Comparison of ENCODE assay signal across 9 mouse cellular contexts in the genomic region with DNA sequence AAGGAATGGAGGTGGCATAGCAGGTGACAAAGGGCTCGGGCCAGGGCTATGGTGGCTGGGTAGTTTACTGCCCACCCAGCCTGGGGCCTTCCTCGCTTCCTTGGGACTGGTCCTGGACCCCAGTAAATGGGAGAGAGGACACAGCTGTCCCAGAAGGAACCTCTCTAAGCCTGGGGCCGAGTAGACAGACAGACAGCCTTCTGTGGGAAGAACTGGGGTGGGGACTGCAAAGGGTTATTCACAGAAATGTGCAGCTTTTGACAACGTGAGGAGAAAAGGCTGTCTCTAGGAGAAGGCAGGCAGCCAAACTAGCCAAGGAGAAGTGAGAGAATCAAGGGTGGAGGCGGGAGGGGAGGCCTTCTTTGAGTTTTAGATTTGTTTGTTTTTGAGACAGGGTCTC. TPM values are rescaled to one million over a fixed set of nuclear protein-coding genes. Genes with fewer than 3 reads are reported as not detected.
DNase-seq lines count a peak whose midpoint lies in the region; ATAC-seq lines count a peak whose summit lies in the region.
"Had no signal": no experiment of that assay in that cellular context is flagged by ENCODE, and none has a peak within 500 bp of the region (broad histone marks: within the 10 kb centered on the region; RNA-seq: fewer than 3 reads in every experiment).

No protein-coding gene starts in this region.

- 48% methylated on average over 5 of the region's 5 CpGs for WGBS in kidney, embryonic 16.5 days
- WGBS in embryonic facial prominence, embryonic 12.5 days: 40% methylated on average over 5 of the region's 5 CpGs
- 62% methylated on average over 5 of the region's 5 CpGs for WGBS in hindbrain, embryonic 16.5 days

- no peak overlapping the region for H3K4me2 ChIP-seq in kidney, embryonic 16.5 days (replicated peaks; ENCODE audit: low read depth, low read length)
- H3K4me2 ChIP-seq in embryonic facial prominence, embryonic 12.5 days (replicated peaks): 0 out of 2 replicates have a peak overlapping the region, but pooled peaks have one; percentile 82
- H3K4me2 ChIP-seq in hindbrain, embryonic 16.5 days (ENCODE audit: low read length): no peak overlapping the region

- intact Hi-C loops in left cerebral cortex, postnatal 4 days (cut with DNase I): no loop called here

- peak overlapping the region; percentile 58 for H3K9ac ChIP-seq in kidney, embryonic 16.5 days (replicated peaks; ENCODE audit: low read length)
- no peak overlapping the region for H3K9ac ChIP-seq in embryonic facial prominence, embryonic 12.5 days
- no peak overlapping the region for H3K9ac ChIP-seq in hindbrain, embryonic 16.5 days (ENCODE audit: low read depth, low read length)

- peaks cover 60% of the 10 kb centered on the region for H3K4me1 ChIP-seq in kidney, embryonic 16.5 days (ENCODE audit: insufficient read depth, low read length)
- H3K4me1 ChIP-seq in embryonic facial prominence, embryonic 12.5 days: peaks cover 52% of the 10 kb centered on the region
- peaks cover 4% of the 10 kb centered on the region; the same call in 1 of the 2 replicates for H3K4me1 ChIP-seq in hindbrain, embryonic 16.5 days (ENCODE audit: control insufficient read depth, insufficient read depth, low read depth, low read length)

- DNase-seq in kidney, postnatal 36 days: no peak
- peak; percentile 47 to 53 for DNase-seq in lung, postnatal 4 days
- DNase-seq in embryo, embryonic 11 days: no peak
- DNase-seq in thymus, postnatal 14 days: no peak
- no peak for DNase-seq in left cerebral cortex, postnatal 4 days

- H3K27me3 ChIP-seq in kidney, embryonic 16.5 days (ENCODE audit: insufficient read depth, low read length): no peaks in the 10 kb centered on the region
- H3K27me3 ChIP-seq in embryonic facial prominence, embryonic 12.5 days: no peaks in the 10 kb centered on the region
- peaks cover 7% of the 10 kb centered on the region for H3K27me3 ChIP-seq in hindbrain, embryonic 16.5 days (replicated peaks; ENCODE audit: control insufficient read depth, insufficient read depth, low read length)

- no peaks in the 10 kb centered on the region for H3K9me3 ChIP-seq in kidney, embryonic 16.5 days (ENCODE audit: low read length)
- H3K9me3 ChIP-seq in embryonic facial prominence, embryonic 12.5 days: no peaks in the 10 kb centered on the region
- no peaks in the 10 kb centered on the region for H3K9me3 ChIP-seq in hindbrain, embryonic 16.5 days (ENCODE audit: control insufficient read depth, low read length)
- H3K9me3 ChIP-seq: G1E had no signal

- ATAC-seq in kidney, embryonic 16.5 days (ENCODE audit: low FRiP score, low TSS enrichment): peak; percentile 57
- ATAC-seq in embryonic facial prominence, embryonic 12.5 days (ENCODE audit: insufficient number of reproducible peaks, insufficient read depth, low FRiP score, low TSS enrichment): no peak
- no peak for ATAC-seq in hindbrain, embryonic 16.5 days

- peak overlapping the region; percentile 98 for H3K27ac ChIP-seq in kidney, embryonic 16.5 days (ENCODE audit: low read length)
- H3K27ac ChIP-seq in embryonic facial prominence, embryonic 12.5 days: peak overlapping the region; percentile 96
- H3K27ac ChIP-seq in hindbrain, embryonic 16.5 days (ENCODE audit: low read depth, low read length): 0 out of 2 replicates have a peak overlapping the region, but pooled peaks have one; percentile 37

- H3K4me3 ChIP-seq in kidney, embryonic 16.5 days (ENCODE audit: low read length): no peak overlapping the region
- H3K4me3 ChIP-seq in embryonic facial prominence, embryonic 12.5 days: no peak overlapping the region
- no peak overlapping the region for H3K4me3 ChIP-seq in hindbrain, embryonic 16.5 days (ENCODE audit: low read length)

- peaks cover 7% of the 10 kb centered on the region; the same call in 1 of the 2 replicates for H3K36me3 ChIP-seq in kidney, embryonic 16.5 days (ENCODE audit: insufficient read depth, low read length)
- peaks cover 20% of the 10 kb centered on the region for H3K36me3 ChIP-seq in embryonic facial prominence, embryonic 12.5 days
- no peaks in the 10 kb centered on the region for H3K36me3 ChIP-seq in hindbrain, embryonic 16.5 days (ENCODE audit: control insufficient read depth, insufficient read depth, low read length)
- H3K36me3 ChIP-seq: G1E had no signal

RNA-seq across cellular contexts. Expression of a gene that starts 6.5 kb away (rescaled TPM):
- 40.8 and 49.3 TPM in 2 replicates for polyA plus RNA-seq in kidney, embryonic 16.5 days (2015; fragmentation: Nextera tagmentation; extraction: Ambion mirVana)
- polyA plus RNA-seq in embryonic facial prominence, embryonic 12.5 days (2016; fragmentation: Nextera tagmentation; extraction: Ambion mirVana): 76.3 and 83.4 TPM in 2 replicates
- 4.5 and 8.4 TPM in 2 replicates for polyA plus RNA-seq in hindbrain, embryonic 16.5 days (2015; fragmentation: Nextera tagmentation; extraction: Ambion mirVana)
- total RNA-seq in left cerebral cortex, postnatal 4 days (2021): 1 to 10 TPM; 1.1 to 1.3 TPM
- total RNA-seq: G1E had no signal
- polyA plus RNA-seq: G1E had no signal

RNA-seq across cellular contexts. Expression of a gene that starts 51.8 kb away (rescaled TPM):
- 18.3 and 21.2 TPM in 2 replicates for polyA plus RNA-seq in kidney, embryonic 16.5 days (2015; fragmentation: Nextera tagmentation; extraction: Ambion mirVana)
- 14.3 and 16.3 TPM in 2 replicates for polyA plus RNA-seq in embryonic facial prominence, embryonic 12.5 days (2016; fragmentation: Nextera tagmentation; extraction: Ambion mirVana)
- 30.5 and 33.6 TPM in 2 replicates for polyA plus RNA-seq in hindbrain, embryonic 16.5 days (2015; fragmentation: Nextera tagmentation; extraction: Ambion mirVana)
- total RNA-seq in left cerebral cortex, postnatal 4 days (2021): 10 to 100 TPM; 53.5 to 58.1 TPM

RNA-seq across cellular contexts. Expression of a gene that starts 52.0 kb away (rescaled TPM):
- polyA plus RNA-seq in kidney, embryonic 16.5 days (2015; fragmentation: Nextera tagmentation; extraction: Ambion mirVana): 104 and 108 TPM in 2 replicates
- polyA plus RNA-seq in embryonic facial prominence, embryonic 12.5 days (2016; fragmentation: Nextera tagmentation; extraction: Ambion mirVana): 94.4 and 96.9 TPM in 2 replicates
- 112 and 115 TPM in 2 replicates for polyA plus RNA-seq in hindbrain, embryonic 16.5 days (2015; fragmentation: Nextera tagmentation; extraction: Ambion mirVana)
- 10 to 100 TPM; 36.6 to 40.0 TPM for total RNA-seq in left cerebral cortex, postnatal 4 days (2021)

Comparison
In these comparisons a context has a peak if more than half of its experiments do, and no peak if none do; other contexts are left out.
1. H3K27ac ChIP-seq: peak in every context shown above with its lines; median percentile 98 in kidney, embryonic 16.5 days; 96 in embryonic facial prominence, embryonic 12.5 days; 37 in hindbrain, embryonic 16.5 days.
2. DNase-seq: peak in lung, postnatal 4 days (2 of 2); none in kidney, postnatal 36 days (0 of 2), embryo, embryonic 11 days (single experiment), thymus, postnatal 14 days (single experiment) and left cerebral cortex, postnatal 4 days (single experiment).